Mouse (Mus musculus): ENCODE measurements around the gene Ang2.
"Not testable (repeated sequence)": the region's sequence is repeated elsewhere in the genome, so short reads cannot be mapped to it uniquely, and the experiment has no call there.

Gene Ang2

DNA sequence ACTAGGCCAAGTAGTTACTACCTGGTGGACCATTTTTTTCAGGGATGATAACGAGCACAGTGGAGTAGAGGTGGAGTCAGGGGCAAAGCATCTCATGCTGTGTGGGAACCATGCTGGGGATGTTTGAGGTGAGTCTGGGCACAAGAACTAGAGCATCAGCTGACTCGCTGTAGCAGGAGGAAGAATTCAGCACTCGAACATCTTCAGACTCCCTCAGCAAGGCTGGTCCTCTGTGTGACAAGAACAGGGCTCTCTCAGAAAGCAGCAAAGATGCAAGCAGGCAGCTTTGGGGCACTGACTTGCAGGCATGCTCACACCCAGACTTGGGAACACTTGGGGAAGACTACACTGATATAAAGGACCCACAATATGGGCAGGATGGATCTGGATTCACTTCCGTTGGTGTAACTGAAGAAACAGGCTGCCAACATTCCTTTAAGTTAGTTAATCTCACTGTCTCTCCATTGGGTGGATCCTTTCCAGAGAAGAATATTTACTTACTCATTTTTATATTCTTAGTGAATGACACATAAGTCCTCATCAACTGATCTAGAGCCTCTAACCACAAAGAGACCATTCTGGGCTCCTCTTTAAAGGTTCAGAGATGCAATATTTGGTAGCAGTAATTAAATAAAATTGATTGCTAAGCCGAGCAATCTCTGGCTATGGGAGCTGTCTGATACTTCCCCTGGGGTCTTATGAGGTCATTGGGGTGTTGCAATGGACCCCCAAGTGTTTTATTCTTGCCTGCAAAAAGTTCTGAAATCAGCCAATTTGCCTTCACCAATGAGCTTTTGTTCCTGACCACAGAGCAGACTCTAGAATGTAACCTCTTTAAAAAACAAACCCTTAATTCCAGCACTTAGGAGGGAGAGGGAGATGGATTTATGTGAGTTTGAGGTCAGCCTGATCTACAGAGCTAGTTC, at the start of gene Ang2:
Gene Ang2 (minus strand): TSS at position 51 of the 926 bp plus-strand sequence.
- DNase-seq: no peak

GRCm38 (mm10) chr14:51247736-51248135, 48.8 kb upstream of the Ang2 start:
- DNase-seq: no peak

DNA sequence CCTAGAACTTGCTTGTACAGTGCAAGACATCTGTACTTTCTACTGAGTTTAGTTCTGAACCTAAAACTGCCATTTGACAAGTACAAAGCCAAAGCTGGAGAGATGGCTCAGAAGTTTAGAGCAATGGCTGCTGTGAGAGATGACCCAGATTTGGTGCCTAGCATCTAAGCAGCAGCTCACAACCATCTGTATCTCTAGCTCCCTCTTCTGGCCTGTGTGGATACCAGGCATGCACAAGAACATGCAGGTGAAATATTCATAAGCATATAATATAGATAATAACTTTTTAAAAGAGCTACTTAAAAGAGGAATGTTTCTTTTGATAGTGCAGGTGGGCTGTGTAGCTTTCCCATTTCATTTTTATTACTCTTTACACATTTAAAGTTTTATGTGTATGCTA, 42.0 kb upstream of the Ang2 start:
- DNase-seq: peak; percentile 25 to 32

GRCm38 (mm10) chr14:51237488-51237887, 38.5 kb upstream of the Ang2 start:
- DNase-seq: not testable (repeated sequence)

- DNase-seq: not testable (repeated sequence)
Measured at GRCm38 (mm10) chr14:51229657-51230056, 30.7 kb upstream of the Ang2 start.

GRCm38 (mm10) chr14:51220075-51220474, 21.1 kb upstream of the Ang2 start:
- not testable (repeated sequence) for DNase-seq

DNA sequence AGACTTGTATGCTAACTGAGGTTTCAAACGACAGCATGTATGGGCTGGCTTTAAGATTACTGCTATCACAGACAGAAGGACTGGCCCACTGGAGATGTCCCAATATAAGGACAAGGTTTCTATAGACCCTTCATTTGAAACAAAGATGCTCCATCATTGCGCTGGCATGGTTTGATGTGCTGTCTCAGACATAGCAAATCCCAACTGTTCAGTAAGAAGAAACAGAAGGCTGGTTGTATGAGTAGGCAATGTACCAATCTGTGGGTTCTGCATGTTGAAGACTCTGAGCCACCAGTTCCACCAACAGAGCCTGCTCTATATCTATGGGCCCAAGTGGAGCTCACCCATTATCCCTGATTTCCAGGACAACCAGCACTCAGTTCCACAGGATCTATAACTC, 4.2 kb upstream of the Ang2 start, which contains the start of gene Ear14:
Gene Ear14 (plus strand): TSS at position 277 of the 400 bp plus-strand sequence.
- DNase-seq: no peak

DNA sequence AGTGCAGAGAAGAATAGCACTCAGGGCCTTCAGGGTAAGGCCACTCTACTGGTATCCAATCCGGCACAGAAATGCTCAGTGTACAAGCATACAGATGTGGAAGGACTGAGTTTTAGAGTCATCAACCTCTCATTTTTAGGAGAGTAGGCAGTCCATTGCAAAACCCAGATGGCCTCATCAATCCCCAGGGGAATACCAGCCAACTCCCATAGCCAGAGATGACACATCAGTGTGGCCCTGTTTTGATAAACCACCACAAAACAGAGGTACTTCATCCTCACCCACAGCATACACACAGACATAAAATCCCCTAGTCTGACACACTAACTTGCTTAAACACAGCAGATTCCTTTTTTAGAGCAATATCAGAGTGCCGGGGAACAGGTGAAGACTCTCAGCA, 1.5 kb upstream of the Ang2 start:
- DNase-seq: no peak

GRCm38 (mm10) chr14:51200054-51200453, 1.1 kb upstream of the Ang2 start:
- peak in 1 of 2 experiments; percentile 9 for DNase-seq

DNA sequence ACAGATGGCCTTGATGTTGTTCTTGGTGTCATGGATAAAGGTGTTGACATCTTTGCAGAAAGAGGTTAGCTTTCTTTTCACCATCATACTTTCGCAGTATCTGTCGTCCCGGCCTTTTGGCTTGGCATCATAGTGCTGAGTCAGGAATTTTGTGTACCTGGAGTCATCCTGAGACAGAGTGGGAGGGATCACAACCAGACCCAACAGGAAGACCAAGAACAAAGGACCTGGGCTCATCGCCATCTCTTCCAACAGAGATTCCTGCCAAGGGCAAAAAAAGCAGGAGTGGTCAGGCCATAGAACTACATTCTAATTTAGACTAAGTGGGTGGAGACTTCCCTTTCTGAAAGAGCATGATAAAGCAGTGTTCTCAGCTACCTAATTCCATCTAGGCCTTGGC, 3.3 kb downstream of the Ang2 start:
- DNase-seq: peak; percentile 18 to 44

DNA sequence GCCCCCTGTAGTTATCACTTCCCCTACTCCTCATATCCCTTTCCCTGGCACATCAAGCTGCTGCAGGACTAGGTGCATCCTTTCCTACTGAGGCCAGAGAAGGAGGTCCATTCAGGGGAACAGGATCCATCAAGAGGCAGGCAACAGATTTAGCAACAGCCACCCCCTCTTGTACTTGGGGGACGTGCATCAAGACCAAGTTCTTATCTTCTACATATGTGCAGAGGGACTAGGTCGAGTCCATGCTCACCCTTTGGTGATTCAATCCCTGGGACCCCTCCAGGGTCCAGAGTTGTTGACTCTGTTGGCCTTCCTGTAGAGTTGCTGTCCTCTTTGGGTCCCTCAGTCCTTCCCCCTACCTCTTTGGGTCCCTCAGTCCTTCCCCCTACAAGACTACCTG, 17.9 kb downstream of the Ang2 start:
- not testable (repeated sequence) for DNase-seq

DNA sequence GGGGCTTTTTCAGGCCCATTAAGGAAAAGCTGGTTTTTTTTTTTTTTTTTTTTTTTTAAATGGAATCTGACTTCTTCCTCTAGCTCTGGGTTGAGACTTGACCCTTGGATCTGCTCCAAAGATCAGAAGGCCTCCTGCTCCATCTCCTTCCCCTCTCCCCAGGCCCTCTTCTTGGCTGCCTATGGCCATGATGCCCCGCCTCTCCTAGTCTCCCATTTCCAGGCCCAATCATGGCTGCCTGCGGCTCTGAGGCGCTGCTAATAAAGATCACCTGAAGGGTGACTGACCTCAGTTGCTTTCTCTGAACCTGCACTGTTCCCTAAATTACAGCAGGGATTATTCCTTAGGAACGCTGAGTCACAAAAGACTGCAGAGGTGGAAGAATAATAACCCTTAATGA, 25.1 kb downstream of the Ang2 start:
- no peak for DNase-seq

- DNase-seq: not testable (repeated sequence)
Measured at GRCm38 (mm10) chr14:51172947-51173346, 26.0 kb downstream of the Ang2 start.

DNA sequence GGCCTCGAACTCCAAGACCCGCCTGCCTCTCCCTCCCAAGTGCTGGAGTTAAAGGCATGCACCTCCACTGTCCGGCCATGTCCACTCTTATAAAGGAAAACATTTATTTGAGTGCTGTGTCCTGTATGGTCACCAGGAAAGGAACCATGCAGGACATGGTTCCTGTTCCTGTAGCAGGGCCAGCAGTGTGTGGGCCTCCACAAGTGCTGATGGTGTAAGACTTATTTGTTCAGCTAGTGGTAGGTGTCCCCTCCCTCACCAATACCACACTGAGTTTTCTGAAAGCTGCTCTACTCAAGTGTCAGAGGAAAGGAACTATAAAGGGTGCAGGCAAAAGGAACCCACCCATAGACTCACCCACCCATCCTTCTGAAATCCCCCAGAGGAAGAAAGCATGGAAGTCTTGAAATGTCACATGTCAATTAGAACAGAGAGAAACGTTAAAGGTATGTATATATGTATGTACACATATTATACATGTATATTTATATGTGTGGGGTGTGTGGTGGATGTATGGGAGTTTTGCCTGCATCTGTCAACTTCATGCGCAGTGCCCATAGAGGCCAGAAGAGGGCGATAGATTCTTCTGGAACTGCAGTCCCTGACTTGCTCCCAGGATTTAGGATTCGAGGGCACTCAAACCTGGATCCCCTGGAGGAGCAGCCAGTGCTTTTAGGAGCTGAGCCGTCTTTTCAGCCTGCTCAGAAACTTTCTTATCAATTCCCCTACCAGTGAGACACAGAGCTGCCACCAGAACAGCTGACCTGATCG, 26.7 kb downstream of the Ang2 start:
- DNase-seq: peak; percentile 12 to 13

GRCm38 (mm10) chr14:51166068-51166467, 32.9 kb downstream of the Ang2 start:
- no peak for DNase-seq

DNA sequence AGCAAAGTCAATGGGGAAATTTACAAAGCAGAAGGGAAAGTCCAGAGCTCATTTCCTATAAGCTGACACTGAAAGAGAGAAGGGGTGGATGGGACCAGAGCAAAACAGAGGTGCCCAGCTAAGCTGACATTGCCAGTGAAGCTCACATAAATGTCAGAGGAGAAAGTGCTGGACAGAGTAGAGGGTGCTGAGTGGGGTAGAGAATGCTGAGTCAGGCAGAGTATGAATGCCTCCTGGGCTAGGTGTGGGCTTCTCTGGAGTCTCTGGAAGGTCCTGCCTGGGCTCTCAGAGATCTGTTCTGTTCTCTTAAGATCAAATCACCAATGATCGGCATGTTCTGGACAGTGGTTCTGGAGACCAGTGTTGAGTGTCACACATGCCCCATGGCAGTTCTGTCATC, 33.5 kb downstream of the Ang2 start:
- no peak for DNase-seq

GRCm38 (mm10) chr14:51163323-51163722, 35.6 kb downstream of the Ang2 start:
- not testable (repeated sequence) for DNase-seq

- DNase-seq: peak; percentile 13 to 20
Measured at GRCm38 (mm10) chr14:51161976-51162375, 37.0 kb downstream of the Ang2 start, which contains the start of gene Rnase2b. TSS of gene Rnase2b (plus strand) at chr14:51162260.

GRCm38 (mm10) chr14:51157072-51157471, 41.9 kb downstream of the Ang2 start:
- no peak for DNase-seq

DNA sequence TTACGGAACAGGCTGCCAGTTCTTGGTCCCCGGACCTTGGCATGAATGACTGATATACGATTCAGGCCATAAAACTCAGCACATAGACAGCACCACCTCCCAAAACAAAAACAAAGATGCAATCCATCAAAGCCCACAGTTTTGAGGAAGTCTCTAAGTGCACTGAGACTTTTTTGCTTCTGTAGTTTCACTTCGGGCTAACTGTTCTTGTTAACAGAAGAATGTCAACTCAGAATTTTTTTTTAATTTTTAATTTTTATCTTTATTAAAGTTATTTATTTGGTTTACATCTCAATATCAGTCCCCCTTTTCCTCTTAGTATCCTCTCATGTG, 42.2 kb downstream of the Ang2 start:
- no peak for DNase-seq

DNA sequence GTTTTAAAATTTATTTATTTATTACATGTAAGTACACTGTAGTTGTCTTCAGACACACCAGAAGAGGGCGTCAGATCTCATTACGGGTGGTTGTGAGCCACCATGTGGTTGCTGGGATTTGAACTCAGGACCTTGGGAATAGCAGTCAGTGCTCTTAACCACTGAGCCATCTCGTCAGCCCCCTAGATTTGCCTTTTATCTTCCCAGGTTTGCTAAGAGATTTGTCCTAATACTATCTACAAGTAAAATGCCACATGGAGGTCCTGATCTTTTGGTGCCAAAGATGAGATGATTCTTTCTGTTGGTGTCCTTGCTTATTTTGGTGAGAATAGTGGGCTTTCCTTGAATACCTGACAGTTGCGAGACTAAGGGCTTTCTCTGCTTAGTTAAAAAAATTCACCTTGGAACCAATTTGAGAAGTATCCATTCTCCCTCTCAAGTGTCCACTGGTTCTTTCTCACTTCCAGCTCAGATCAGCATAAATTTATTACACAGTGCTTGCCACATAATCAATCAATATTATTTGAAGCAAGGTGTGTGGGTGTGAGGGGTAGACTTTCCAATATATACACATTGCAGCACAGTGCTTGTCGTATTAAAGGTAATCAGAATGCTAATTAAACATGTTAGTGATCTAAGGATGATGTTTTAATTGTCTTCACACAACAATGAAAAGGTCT, 42.8 kb downstream of the Ang2 start:
- DNase-seq: no peak

- no peak for DNase-seq
Measured at GRCm38 (mm10) chr14:51152249-51152870, 46.6 kb downstream of the Ang2 start.
